Mouse (Mus musculus): Measurements from ENCODE around the gene Pgghg.
"Not testable (repeated sequence)": the region's sequence is repeated elsewhere in the genome, so short reads cannot be mapped to it uniquely, and the experiment has no call there.

Gene Pgghg

DNA sequence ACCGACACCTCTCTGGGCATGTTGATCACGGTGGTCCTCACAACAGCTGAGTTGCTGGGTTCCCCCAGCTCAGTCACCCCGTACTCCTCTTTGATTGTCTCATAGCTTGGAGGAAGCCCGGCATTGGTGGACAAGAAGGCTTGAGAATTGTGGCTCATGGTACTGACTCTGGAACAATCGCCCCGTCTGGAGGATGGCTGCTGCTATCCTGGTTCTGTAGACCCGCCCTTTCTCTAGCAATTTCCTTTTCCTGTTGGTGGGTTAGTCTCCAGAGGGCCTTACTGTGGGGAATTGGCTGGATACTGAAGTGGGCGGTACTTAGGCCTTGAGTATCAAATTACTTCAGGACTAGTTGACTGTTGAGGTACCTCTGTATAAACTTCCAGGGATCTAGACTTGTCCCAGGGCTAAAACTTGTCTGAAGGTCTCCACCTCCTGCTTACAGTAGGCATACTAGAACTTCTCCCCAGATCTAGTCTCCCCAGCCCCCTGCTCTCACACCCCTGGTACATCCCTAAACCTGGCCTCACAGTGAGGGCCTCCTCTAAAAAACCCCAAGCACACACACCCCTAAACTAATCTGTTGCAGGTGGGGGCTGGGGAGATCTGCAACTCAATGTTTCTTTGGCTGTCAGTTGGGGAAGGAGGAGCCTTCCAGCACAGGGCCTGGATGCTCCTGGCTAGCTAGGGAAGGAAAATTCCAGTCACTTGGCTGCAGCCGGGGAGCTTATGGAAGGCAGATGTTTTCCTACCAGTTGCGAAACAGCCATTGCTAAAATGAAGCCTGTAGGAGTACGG is 14.8 kb downstream of the Pgghg start, which contains the start of the genes Gm45717 and Ifitm2:
Gene Gm45717, minus strand, starts transcription at position 180 of the 798 bp plus-strand sequence.
Gene Ifitm2, minus strand, starts transcription at position 230 of the 798 bp plus-strand sequence.
- in situ Hi-C loops (cut with MboI, MseI) = loop anchor here (5.0 kb wide), 1 partner anchor 91 kb away; no protein-coding TSS in a partner anchor

DNA sequence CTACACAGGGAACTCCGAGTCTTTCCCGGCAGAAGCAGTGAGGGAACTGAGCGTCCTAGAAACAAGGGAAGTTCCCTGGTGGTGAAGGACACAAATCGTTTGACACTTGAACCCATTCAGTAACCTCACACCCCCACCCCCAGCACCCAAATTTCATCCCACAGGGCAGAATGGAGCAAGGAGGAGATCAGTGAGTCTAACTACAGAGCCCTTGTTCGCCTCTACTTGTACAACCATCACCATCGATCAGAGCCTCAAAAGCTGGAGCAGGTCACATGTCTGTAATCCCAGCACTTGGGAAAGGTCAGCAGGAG is 15.3 kb downstream of the Pgghg start:
- in situ Hi-C loops (cut with MboI, MseI) = loop anchor here (5.0 kb wide), 1 partner anchor 91 kb away; no protein-coding TSS in a partner anchor

DNA sequence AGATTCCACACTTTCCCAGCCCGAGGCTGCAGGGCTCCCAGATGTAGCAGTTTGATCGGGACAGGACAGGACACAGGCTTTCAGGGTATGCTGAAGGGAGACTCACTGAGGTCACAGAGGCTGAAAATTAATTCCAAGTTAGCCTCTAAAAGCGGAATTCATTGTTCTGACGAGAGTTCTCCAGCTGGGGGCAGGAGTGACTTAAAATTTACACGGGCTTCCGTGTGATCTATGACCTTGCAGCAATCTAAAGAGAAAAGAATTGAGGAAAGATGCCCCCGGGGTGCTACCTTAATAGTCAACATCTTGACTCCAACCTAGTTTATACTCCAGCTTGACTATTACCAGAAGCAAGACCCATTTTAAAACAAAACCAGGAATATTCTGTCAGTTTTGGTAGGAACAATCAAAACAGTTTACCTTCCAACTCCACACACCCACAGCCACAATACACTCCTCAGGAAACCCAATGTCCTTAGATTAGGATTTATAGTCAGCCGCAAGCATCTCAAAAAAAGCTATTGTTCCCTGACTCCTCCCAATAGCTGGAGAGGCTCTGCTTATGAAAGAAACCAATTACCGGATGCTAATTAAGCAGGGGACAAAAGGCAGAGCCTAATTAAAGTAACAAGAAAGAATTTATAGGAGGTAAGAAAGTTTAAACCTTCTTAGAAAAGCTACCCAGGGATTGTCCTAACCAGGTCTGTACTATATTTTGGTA is 18.1 kb downstream of the Pgghg start:
- in situ Hi-C loops (cut with MboI, MseI) = loop anchor here (5.0 kb wide), 1 partner anchor 88 kb away; no protein-coding TSS in a partner anchor

DNA sequence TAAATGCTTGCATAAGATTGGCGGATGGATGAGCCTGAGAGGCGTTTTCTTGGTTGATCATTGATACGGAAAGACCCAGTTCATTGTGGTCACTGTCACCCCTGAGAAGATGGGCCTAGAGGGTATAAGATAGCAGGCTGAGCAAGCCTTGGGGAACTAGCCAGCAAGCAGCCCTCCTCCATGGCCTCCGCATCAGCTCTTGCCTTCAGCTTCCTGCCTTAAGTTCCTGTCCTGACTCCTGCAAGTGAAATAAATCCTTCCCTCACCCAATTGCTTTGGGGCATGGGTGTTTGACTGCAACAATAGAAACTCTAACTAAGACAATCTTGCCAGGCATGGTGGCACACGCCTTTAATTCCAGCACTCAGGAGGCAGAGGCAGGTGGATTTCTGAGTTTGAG is 18.8 kb downstream of the Pgghg start:
- in situ Hi-C loops (cut with MboI, MseI) = no loop called here

DNA sequence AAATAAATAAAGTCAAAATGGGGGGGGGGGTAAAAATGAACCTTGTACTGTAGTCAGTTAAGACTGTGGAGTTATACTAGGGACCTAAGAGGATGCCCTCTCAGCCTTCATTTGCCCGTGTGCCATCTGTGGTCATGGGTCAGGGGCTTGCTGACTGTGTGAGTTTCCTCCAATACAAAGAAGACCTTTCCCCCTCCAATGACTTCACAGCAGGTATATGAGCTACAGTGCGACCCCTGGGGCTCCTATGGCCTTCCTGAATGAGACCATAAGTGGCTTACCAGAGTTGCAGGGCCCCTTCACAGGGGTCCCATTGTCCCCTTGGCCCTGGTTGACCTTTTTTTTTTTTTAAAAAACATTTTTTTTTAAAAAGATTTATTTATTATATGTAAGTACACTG is 20.2 kb downstream of the Pgghg start:
- in situ Hi-C loops (cut with MboI, MseI) = no loop called here

DNA sequence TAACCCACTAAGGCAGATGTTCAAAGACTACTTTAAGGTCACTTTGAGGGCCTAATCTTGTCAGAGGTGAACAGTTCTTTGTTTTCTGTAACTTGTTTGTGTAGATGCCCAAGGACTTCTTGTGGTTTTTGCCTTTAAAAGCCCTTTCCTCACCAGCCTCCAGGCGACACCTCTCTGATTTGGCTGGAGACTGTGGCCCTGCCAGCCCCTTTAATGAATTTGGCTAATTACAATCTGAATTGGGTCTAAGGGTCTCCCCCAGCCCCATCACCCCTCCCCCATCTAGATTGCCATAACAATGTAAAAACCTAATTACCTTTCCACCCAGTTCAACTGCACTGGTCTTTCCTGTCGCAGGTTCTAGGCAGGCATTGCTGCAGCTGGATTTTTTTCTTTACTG is 21.5 kb downstream of the Pgghg start:
- in situ Hi-C loops (cut with MboI, MseI) = no loop called here

DNA sequence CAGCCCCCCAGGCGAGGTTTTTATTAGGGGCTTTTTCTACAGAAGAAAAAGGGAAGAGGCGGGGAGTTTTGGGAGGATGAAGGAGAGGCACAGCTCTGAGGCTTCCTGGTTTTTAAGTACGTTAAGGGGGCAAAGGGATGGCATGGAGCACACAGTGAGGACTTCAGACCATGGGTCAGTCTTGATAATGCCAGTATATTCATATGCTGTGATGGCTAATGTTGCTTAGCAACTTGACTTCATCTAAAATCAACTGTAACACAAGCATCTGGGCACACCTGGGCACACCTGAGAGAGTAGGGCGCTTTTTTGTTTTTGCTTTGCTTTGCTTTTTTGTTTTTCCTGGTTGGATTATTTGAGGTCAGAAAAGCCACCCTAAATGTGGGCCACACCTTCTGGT is 25.7 kb downstream of the Pgghg start, which contains the start of gene Ifitm1:
Gene Ifitm1, plus strand, starts transcription at position 301 of the 400 bp plus-strand sequence.
- in situ Hi-C loops (cut with MboI, MseI) = no loop called here

DNA sequence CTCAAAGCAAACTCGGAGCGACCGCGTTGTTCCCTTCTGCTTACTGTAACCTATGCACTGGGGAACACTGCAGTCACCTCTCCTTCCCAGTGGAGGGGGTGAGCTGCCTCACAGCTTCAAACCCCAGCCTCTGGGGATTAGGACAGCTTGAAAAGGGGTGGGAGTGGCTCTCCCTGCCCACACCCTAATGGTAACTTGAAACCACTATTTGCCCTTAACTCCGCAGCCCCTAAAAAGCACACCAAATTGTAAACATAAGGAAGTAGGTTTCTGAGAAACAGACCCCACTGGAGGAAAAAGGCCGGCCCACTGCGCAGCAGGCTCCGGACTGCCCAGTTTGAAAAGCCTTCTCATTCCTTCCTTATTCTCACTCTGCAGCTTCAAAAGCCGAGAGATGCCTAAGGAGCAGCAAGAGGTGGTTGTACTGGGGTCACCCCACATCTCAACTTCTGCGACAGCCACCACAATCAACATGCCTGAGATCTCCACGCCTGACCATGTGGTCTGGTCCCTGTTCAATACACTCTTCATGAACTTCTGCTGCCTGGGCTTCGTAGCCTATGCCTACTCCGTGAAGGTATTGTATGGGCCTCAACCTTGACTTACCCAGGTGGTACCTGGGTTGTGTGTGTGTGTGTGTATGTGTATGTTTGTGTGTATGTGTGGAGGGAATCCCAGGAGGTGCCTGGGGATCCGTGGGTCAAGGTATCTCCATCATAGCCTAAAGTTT is 26.8 kb downstream of the Pgghg start:
- in situ Hi-C loops (cut with MboI, MseI) = no loop called here

DNA sequence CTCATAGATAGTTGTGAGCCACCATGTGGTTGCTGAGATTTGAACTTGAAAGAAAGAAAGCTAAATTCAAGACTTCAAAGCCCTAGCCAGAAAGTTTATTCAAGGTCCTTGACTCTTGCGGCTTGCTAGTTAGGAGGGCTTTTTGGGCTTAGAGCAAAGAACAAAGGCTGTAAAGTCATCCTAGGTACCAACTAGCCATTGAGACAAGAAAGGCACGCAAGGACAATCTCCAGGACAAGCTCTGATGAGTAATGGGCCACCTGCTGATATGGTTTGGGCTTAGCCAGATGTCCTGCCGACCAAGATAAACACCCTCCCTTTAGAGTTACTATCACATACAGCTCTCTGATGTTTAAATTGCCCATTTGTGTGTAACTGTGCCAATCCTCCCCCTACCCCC is 27.5 kb downstream of the Pgghg start:
- in situ Hi-C loops (cut with MboI, MseI) = not testable (repeated sequence)

DNA sequence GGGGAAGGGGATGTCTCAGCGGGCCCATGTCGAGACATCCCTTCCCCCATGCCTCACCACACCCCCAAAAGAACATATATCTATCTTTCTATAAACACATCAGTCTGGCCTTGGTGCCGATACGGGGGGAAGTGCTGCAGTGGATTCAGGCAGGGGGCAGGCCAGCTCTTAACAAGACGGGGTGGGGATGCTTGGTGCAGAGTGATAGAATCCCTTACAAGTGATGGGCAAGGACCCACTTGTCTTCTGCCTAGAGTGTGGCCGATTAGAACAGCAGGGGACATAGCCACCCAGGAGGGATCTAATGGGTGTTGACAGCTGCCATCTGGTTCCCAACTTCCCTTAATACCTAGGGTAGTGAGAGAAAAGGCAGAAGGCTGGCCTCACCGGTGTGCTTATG is 29.7 kb downstream of the Pgghg start:
- in situ Hi-C loops (cut with MboI, MseI) = no loop called here

DNA sequence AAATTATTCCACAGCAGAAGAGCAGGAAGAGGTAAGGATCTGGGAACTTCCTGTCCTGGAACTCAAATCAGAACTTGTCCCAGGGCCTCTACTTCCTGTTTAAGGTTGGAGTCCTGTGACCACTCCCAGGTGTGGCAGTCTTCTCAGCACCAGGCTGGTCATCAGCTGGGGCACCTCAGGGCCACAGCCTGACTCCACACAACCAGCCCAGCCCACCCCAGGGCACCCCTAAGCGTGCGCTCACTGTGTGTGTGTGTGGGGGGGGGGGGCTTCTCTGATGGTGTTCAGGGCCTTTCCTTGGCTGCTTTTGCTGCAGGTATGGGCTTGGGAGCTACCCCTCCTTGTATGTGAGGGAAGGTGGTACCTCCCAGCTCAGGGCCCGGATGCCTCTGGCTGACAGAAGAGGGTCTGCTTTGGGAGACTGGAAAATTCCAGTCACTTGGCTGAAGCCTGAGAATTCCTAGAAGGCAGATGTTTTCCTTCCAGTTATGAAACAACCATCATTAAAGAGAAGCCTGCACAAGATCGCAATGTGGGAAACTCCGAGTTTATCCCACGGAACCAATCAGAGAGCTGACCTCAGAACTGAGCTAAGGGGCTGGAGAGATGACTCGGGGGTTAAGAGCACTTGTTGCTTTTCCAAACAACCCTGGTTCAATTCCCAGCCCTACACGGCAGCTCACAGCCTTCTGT is 30.4 kb downstream of the Pgghg start:
- in situ Hi-C loops (cut with MboI, MseI) = no loop called here

DNA sequence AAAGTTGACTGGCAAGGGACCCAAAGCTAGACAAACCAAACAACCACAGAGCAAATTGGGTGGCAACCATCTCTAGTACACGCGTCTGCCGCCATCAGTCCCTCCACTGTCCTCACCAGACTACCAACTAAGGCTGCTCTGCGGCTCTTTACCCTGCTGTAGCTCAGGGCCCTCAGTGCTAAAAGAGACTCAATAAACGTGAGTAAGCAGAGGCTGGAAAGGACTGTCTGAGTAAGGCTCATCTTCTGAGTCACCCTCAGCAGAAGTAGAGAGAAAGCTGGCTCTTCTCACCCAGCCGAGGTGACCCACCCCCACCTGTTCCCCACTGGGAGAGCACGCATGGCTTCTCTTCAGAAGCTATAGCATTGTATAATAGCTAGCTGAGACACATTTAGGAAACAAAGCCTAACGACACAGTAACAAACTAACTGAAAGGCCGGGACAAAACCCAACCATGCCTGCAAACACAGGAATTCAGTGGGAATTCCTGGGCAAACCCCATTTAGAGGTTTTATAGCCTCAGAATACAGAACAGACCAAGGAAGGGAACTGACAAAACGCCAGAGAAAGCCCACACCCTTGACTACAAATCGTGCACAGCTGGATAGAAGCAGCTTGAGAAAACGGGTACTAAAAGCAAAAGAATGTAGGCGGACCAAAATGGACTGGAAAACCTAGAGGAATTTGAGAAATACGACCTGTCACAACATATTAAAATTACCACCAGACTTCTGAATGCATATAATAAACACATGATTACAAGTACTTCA is 32.4 kb downstream of the Pgghg start:
- in situ Hi-C loops (cut with MboI, MseI) = no loop called here

DNA sequence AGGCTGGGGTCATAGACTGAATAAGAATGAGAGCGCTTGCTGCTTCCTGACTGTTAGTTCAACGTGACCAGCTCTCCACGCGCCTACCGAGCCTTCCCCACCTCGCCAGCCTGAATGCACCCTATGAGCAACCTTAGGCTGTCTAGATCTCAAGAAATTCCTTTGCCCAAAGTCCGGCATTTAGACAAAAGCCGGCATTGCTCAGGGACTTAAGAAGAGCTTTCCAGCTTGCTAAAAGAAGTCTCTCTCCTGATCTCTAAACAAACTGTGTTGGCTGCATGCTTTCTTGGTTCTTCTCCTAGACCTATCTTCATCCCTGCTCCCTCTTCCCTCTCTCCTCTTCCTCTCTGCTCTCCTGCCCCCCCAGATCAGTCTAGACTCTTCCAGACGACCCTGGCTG is 33.7 kb downstream of the Pgghg start:
- in situ Hi-C loops (cut with MboI, MseI) = no loop called here

DNA sequence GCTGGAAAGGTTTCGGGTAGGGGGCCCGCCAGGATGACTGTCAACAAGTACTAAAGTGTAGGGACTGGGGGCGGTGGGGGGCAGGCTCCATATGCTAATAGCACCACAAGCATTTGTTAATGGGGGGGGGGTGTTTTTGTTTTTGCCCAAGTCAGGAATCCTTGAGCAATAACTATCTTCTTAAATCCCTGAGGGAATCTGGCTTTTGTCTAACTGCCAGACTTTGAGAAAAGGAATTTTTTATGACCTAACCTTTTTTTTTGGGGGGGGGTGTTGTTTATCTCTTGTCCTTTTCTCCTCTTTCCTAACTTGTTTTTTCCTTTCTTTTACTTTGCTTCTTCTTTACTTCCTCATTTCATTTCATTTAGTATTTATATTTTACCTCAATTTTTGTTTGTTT is 34.3 kb downstream of the Pgghg start:
- in situ Hi-C loops (cut with MboI, MseI) = no loop called here

DNA sequence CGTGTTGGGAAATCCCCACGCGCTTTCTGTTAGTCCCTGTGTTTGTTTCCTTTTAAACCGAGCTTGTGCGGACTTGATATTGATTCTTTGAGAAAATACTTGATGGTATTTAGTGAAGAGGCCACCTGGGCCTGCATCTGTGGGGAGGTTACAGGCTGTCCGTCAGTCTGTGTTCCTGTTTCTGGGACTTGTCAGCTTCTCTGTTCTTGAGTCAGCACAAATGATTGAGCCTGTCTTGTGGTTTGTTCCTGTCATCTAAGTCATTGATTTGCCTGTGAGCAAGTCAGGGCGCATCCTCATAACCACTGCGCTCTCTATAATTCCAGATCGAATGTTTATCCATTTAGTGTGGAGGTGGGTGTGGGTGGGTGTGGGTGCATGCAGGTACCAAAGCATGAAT is 35.5 kb downstream of the Pgghg start:
- in situ Hi-C loops (cut with MboI, MseI) = not testable (repeated sequence)

DNA sequence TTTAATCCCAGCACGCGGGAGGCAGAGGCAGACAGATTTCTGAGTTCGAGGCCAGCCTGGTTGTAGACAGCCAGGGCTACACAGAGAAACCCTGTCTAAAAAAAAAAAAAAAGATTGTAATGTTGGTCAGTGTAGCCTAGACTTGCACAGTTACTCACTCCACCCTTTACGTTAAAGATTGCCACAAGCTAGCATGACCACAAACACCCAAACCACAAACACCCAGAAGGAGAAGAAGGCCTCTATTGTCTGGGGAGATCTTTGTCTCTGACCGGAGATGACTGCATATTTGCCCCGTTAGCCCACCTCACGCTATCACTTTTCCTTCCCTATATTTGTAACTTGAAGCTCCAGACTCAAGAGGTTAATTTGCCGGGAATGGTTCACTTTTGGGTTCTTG is 40.5 kb downstream of the Pgghg start:
- in situ Hi-C loops (cut with MboI, MseI) = no loop called here

DNA sequence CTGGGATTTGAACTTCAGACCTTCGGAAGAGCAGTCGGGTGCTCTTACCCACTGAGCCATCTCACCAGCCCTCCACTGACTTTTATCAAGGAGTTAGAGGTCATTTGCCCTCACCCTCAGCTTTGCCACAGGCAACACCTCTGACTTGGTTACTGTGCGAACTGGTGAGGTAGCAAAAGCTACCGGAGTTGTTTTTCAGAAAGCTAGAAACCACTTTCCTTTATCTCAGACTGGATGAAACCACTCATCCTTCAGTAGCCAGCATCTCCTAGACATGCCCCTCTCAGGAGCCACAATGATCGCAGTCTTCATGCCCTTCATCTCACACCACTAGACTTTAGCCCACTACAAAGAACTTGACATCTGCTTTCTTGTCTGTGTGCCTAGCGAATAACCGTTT is 41.8 kb downstream of the Pgghg start:
- in situ Hi-C loops (cut with MboI, MseI) = no loop called here

DNA sequence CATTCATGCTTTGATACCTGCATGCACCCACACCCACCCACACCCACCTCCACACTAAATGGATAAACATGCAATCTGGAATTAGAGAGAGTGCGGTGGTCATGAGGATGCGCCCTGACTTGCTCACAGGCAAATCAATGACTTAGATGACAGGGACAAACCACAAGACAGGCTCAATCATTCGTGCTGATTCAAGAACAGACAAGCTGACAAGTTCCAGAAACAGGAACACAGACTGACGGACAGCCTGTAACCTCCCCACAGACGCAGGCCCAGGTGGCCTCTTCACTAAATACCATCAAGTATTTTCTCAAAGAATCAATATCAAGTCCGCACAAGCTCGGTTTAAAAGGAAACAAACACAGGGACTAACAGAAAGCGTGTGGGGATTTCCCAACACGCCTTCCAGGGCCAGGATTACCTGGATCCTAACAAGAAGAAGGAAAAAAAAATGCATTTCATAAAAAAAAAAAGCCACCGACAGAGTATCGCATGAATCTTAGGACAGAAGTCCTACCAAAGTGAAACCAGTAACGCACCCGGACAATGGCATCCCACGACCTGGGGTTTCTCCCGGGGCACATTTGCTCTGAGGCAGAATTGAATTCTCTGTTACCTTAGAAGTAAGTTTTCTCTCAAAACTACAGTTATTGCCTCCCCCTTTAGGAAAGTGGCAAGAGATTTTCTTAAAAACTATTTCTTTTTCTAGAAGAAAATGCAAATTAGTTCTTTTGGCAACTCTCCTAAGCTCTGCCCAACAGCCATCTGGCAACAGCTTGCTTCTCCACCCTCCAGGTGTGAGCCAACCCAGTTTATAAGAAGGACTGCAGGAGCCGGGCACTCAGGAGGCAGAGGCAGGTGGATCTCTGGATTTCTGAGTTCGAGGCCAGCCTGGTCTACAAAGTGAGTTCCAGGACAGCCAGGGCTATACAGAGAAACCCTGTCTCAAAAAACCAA is 46.3 kb downstream of the Pgghg start:
- in situ Hi-C loops (cut with MboI, MseI) = no loop called here

DNA sequence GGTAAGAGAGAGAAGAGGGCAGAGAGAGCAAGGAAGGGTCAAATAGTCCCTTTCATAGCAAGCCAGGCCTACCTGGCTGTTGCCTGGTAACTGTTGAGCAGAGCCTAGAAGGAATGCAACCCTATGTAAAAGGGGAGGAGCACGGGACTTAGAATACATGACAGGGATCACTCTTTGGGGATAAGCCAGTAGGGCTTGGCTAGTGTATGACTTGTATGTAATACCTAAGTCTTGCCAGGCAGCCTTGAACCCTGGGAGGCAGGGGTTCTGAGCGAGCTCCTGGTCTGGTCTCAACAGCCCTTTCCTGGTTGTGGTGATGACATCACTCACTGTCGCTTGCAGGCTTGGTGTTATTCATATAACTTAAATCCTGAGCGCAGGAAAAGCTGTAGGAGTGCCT is 47.8 kb downstream of the Pgghg start:
- in situ Hi-C loops (cut with MboI, MseI) = no loop called here

DNA sequence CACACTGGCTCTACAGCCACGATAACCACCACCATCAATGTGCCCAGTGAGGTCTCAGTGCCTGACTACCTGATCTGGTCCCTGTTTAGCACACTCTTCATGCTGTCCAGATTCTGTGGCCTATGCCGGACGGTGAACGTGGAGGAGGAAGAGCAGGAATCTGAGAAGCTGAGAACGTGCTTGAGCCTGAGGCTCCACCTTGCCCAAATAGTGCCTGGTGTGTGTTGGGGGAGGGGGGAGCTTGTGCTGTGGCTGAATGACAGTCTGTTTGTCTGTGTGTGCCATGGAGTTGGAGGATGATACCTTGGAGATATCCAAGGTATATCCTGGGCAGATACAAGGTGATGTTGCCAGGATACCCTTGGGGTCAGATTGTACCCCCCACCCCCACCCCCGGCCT is 49.0 kb downstream of the Pgghg start:
- in situ Hi-C loops (cut with MboI, MseI) = no loop called here
